Mouse (Mus musculus) hindbrain, embryonic 16.5 days (tissue): ENCODE measurements at regions not wholly inside any gene's neighbourhood (a gene's known extent, or its start where the extent isn't known, plus 50 kb on each side); places are given as distances from the start of the nearest gene placed in this dataset.

ENCODE experiments used
- ATAC-seq: fragments of 200-750 bp; cut with Nextera tagmentation; 2 replicates; pipeline ENCODE4 v1.8.0; 2017; ENCODE audit warnings: moderate TSS enrichment, moderate library complexity
- H3K27ac ChIP-seq: fragments of 300-500 bp; sonication (generic); 2 replicates; pipeline ENCODE4 v1.5.1; 2014; ENCODE audit warnings: low read depth, mild to moderate bottlenecking, control low read depth, low read length, moderate library complexity
- H3K27me3 ChIP-seq: fragments of 300-500 bp; sonication (generic); replicated peaks from 2 replicates; pipeline ENCODE4 v1.6.1; 2014; ENCODE audit warnings: low read length; ENCODE audit not compliant: control insufficient read depth, insufficient read depth
- H3K36me3 ChIP-seq: fragments of 300-500 bp; sonication (generic); 2 replicates; pipeline ENCODE4 v1.6.1; 2014; ENCODE audit warnings: mild to moderate bottlenecking, low read length, moderate library complexity, mixed read lengths; ENCODE audit not compliant: control insufficient read depth, insufficient read depth
- H3K4me1 ChIP-seq: fragments of 300-500 bp; sonication (generic); 2 replicates; pipeline ENCODE4 v1.6.1; 2014; ENCODE audit warnings: low read depth, low read length; ENCODE audit not compliant: control insufficient read depth, insufficient read depth
- H3K4me2 ChIP-seq: fragments of 300-500 bp; sonication (generic); 2 replicates; pipeline ENCODE4 v1.6.1; 2014; ENCODE audit warnings: mild to moderate bottlenecking, low read length, control low read depth, moderate library complexity
- H3K4me3 ChIP-seq: fragments of 300-500 bp; sonication (generic); 2 replicates; pipeline ENCODE4 v1.5.1; 2014; ENCODE audit warnings: mild to moderate bottlenecking, low read length, control low read depth, moderate library complexity
- H3K9ac ChIP-seq: fragments of 300-500 bp; sonication (generic); 2 replicates; pipeline ENCODE4 v1.6.1; 2014; ENCODE audit warnings: low read depth, mild to moderate bottlenecking, control low read depth, low read length, moderate library complexity
- H3K9me3 ChIP-seq: fragments of 300-500 bp; sonication (generic); 2 replicates; pipeline ENCODE4 v1.6.1; 2014; ENCODE audit warnings: mild to moderate bottlenecking, low read length, moderate library complexity; ENCODE audit not compliant: control insufficient read depth
- WGBS: fragments of 180-500 bp; shearing (Covaris S2); extraction: QIAGEN DNeasy Blood & Tissue Kit; methylation state at CpG from one replicate; pipeline ENCODE4 v1.1.7; 2014; 5-methylcytosine and 5-hydroxymethylcytosine counted together

DNA sequence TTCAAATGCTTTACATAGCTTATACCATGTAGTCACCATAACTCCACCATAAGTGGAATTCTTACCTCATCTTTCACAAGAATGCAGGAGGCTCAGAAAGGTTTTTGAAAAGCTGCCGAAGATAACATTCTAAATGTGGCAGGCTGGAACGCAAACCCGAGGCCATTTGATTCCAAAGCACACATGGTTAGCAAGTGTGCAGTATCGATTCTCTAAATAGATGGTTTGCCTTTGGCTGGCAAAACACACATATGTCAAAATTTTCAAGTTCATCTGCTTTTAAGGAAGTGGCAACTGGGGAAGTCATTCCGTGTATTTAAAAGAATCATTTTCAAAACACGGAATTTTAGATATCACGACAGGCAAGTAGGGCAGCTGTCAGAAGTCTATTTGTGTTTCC lies 609.8 kb downstream of the Actr3 start:
- H3K36me3 ChIP-seq: no peaks in the 10 kb centered on the region
- ATAC-seq: no peak
- no peak overlapping the region for H3K4me2 ChIP-seq
- no peaks in the 10 kb centered on the region for H3K27me3 ChIP-seq
- H3K27ac ChIP-seq: no peak overlapping the region
- H3K9me3 ChIP-seq: no peaks in the 10 kb centered on the region; the same call in 1 of the 2 replicates
- 89% methylated on average over 7 of the region's 7 CpGs for WGBS
- H3K4me1 ChIP-seq: no peaks in the 10 kb centered on the region
- no peak overlapping the region for H3K4me3 ChIP-seq
- no peak overlapping the region for H3K9ac ChIP-seq

DNA sequence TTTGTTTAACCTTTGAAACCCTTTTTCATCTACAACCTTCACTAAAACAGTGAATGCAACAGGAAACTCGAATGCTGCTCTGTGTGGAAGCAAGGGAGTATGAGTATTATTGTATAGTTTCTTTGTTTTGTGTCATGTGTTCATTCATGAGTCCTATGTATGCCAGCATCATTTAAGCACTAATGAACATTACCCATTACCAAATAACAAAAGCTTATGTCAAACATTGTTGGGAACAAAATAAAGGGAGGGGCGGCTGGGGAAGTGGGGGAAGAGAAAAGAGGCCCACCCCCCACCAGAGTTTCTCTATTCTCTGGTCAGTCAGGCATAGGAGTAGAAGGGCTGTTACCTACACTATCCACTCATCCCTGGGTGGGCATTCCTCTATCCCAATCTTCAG lies 642.5 kb downstream of the Actr3 start:
- Histone ChIP-seq H3K27ac (no peak overlapping the region), H3K9me3 (no peaks in the 10 kb centered on the region), H3K4me1 (no peaks in the 10 kb centered on the region), H3K27me3 (no peaks in the 10 kb centered on the region), H3K4me2 (no peak overlapping the region), H3K36me3 (no peaks in the 10 kb centered on the region), H3K9ac (no peak overlapping the region), H3K4me3 (no peak overlapping the region)
- ATAC-seq: no peak
- 52% methylated on average over 2 of the region's 2 CpGs for WGBS

DNA sequence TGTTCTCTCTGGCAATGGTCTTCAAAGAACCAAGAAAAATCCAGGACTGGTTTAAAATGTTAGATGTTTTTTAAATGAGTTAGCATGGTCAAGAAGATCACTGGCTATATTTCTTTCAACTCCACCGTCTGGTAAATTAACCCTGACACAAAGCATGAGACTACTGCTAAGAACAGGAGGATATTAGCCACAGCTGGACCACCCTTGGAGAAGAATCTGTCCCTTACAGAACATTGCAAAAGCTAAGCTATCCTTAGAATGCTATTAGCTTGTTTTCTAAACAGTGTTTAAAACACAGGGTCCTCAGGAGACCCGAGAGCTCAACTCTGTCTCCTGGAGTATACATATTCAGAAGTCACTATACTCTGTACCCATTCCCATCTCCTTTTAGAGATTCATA lies 644.9 kb downstream of the Actr3 start:
- Histone ChIP-seq H3K9me3 (no peaks in the 10 kb centered on the region), H3K4me2 (no peak overlapping the region), H3K27me3 (no peaks in the 10 kb centered on the region), H3K27ac (no peak overlapping the region), H3K4me3 (no peak overlapping the region), H3K36me3 (no peaks in the 10 kb centered on the region), H3K9ac (no peak overlapping the region), H3K4me1 (no peaks in the 10 kb centered on the region)
- 79% methylated on average over 2 of the region's 2 CpGs for WGBS
- ATAC-seq: no peak

DNA sequence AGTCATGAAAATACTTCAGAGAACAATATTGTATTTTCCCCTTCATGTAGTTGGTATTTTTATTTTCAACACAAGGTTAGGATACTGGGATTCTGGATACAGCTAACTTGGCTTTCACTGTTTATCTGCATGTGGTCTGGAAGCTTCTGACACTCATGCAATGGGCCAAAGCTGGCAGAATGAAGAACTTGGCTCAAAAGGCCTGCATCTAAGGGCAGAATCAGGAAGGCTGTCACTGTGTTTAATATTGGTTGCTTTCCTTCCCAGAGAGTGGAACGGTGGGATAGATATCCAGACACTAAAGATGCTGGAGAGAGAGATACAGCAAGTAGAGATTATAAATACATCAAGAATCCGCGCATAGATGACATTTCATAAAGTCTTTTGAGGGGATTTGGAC lies 645.4 kb downstream of the Actr3 start:
- H3K9me3 ChIP-seq: no peaks in the 10 kb centered on the region
- H3K36me3 ChIP-seq: no peaks in the 10 kb centered on the region
- no peak overlapping the region for H3K27ac ChIP-seq
- ATAC-seq: no peak
- 83% methylated on average over 3 of the region's 3 CpGs for WGBS
- no peaks in the 10 kb centered on the region for H3K27me3 ChIP-seq
- no peak overlapping the region for H3K9ac ChIP-seq
- H3K4me3 ChIP-seq: no peak overlapping the region
- no peak overlapping the region for H3K4me2 ChIP-seq
- no peaks in the 10 kb centered on the region for H3K4me1 ChIP-seq

DNA sequence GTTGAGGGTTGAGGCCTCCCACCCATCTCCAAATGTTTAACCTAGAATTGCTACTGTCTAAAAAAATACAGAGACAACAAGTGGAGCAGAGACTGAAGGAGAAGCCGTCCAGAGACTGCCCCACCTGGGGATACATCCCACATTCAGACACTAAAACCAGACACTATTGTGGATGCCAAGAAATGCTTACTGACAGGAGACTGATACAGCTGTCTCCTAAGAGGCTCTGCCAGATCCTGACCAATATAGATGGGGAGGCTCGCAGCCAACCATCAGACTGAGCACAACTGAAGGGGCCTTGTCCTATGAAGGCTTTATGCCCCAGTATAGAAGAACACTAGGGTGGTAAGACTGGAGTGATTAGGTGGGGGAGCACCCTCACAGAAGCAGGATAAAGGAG lies 652.5 kb downstream of the Actr3 start:
- no peaks in the 10 kb centered on the region for H3K36me3 ChIP-seq
- H3K9me3 ChIP-seq: no peaks in the 10 kb centered on the region
- H3K4me2 ChIP-seq: no peak overlapping the region
- WGBS: 86% methylated on average over 2 of the region's 2 CpGs
- no peaks in the 10 kb centered on the region for H3K27me3 ChIP-seq
- H3K9ac ChIP-seq: no peak overlapping the region
- ATAC-seq: no peak
- H3K4me3 ChIP-seq: no peak overlapping the region
- no peak overlapping the region for H3K27ac ChIP-seq
- no peaks in the 10 kb centered on the region for H3K4me1 ChIP-seq

DNA sequence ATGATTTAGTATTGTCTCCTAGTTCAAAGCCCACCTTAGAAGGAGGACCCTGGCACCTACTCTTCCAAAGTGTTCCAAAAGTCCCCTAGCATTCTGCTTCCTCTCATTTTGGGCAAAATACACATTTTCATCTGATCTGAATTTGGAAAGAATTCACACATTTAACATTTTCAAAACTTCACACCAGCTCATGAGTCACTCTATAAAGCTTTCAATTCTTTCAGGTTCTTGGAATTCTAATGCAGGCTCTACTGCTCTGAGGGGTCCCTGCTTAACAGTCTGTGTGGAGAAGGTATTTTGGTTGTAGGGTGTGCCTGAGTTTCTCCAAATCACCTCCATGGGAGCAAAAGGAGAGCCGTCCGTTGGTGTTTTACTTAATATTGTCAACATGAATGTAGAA lies 657.8 kb downstream of the Actr3 start:
- H3K4me3 ChIP-seq: no peak overlapping the region
- H3K9me3 ChIP-seq: no peaks in the 10 kb centered on the region
- H3K27me3 ChIP-seq: no peaks in the 10 kb centered on the region
- no peak for ATAC-seq
- WGBS: 96% methylated on average over 2 of the region's 2 CpGs
- no peaks in the 10 kb centered on the region for H3K4me1 ChIP-seq
- no peak overlapping the region for H3K27ac ChIP-seq
- no peak overlapping the region for H3K9ac ChIP-seq
- H3K36me3 ChIP-seq: no peaks in the 10 kb centered on the region
- no peak overlapping the region for H3K4me2 ChIP-seq

DNA sequence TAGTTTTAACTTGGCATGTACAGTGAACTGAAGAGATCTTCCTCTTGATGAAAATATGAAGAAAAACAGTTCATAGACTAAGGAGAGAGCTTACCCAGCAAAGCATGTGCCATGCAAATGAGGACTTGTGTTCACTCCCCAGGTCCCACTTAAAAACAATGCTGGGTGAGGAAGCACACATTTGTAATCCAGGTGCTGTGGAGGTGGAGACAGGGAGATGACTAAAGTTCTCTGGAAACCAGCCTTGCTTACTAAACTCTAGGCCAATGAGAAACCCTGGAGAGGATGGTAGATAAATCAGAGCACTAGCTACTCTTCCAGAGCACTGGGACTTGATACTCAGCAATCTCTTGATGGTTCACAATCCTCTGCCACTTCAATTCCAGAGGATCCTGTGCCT lies 678.8 kb downstream of the Actr3 start:
- no peaks in the 10 kb centered on the region for H3K4me1 ChIP-seq
- H3K27ac ChIP-seq: no peak overlapping the region
- H3K4me3 ChIP-seq: no peak overlapping the region
- H3K27me3 ChIP-seq: no peaks in the 10 kb centered on the region
- no peak overlapping the region for H3K4me2 ChIP-seq
- H3K9ac ChIP-seq: no peak overlapping the region
- ATAC-seq: no peak
- no peaks in the 10 kb centered on the region for H3K36me3 ChIP-seq
- H3K9me3 ChIP-seq: no peaks in the 10 kb centered on the region

DNA sequence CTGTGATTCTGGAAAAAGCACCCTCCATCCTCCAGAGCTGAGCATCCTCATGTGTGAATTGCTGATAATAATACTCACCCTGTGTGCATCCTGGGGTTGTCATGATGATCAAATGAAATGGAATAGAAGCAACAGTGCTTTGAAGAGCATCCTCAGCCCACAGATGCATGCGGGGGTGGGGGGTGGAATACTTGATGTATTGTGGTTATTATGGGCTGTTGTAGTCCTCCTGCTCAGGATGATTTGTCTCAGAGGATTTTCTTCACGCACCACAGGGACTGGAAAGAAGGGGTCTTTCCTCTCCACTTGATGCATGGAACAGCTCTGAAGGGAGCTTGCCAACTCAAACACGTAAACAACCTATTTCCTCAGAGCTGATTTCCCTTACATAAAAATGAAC lies 694.4 kb upstream of the Dpp10 start:
- no peaks in the 10 kb centered on the region for H3K4me1 ChIP-seq
- H3K36me3 ChIP-seq: no peaks in the 10 kb centered on the region
- H3K27me3 ChIP-seq: no peaks in the 10 kb centered on the region
- ATAC-seq: no peak
- H3K9me3 ChIP-seq: no peaks in the 10 kb centered on the region
- H3K4me2 ChIP-seq: no peak overlapping the region
- H3K9ac ChIP-seq: no peak overlapping the region
- no peak overlapping the region for H3K27ac ChIP-seq
- no peak overlapping the region for H3K4me3 ChIP-seq
- 71% methylated on average over 3 of the region's 3 CpGs for WGBS

DNA sequence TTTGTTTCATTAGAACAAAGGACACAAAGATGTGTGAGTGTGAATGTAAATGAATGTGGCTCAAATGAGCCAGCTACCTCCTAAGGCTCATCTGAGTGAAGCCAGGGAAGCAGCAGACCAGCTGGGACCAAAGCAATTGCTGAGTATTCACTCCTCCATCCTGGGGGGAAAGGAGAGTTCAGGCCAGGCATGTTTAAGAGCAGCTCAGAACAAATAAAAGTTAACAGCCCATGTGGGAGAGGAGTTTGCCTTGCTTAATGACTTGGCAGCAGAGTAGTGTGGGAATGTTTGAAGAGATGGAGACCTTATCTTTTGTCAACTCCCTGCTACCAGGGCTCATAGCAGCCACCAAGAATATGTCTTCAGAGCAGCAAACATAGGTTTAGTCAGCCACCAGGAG lies 685.0 kb upstream of the Dpp10 start:
- H3K4me1 ChIP-seq: no peaks in the 10 kb centered on the region
- no peak overlapping the region for H3K27ac ChIP-seq
- H3K27me3 ChIP-seq: no peaks in the 10 kb centered on the region
- no peak overlapping the region for H3K4me3 ChIP-seq
- no peak overlapping the region for H3K4me2 ChIP-seq
- H3K36me3 ChIP-seq: no peaks in the 10 kb centered on the region
- no peak overlapping the region for H3K9ac ChIP-seq
- no peak for ATAC-seq
- H3K9me3 ChIP-seq: no peaks in the 10 kb centered on the region

DNA sequence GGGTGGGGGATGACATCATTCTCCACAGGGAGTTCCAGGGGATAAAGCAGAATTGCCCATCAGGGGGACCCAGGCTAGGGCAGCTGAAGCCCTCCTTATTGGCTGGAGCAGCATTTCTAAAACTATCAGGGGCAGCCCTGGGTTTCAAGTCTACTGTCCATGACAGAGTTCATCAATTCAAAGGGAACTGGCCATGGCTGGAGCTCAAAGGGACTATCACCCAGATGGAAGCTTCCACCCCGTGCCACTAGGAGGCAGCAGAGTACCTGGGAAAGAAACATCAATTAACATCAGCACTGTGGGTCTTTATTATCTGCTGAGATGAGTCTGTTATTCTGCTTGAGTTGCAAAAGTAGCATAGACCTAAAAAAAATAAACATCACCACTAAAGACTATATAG lies 672.7 kb upstream of the Dpp10 start:
- ATAC-seq: no peak
- WGBS: 0% methylated on average over 1 of the region's 1 CpGs
- no peak overlapping the region for H3K9ac ChIP-seq

More for the DNA sequence above, 672.7 kb upstream of the Dpp10 start:
- no peaks in the 10 kb centered on the region for H3K9me3 ChIP-seq
- no peaks in the 10 kb centered on the region for H3K27me3 ChIP-seq
- H3K4me3 ChIP-seq: no peak overlapping the region
- no peaks in the 10 kb centered on the region for H3K4me1 ChIP-seq
- no peaks in the 10 kb centered on the region for H3K36me3 ChIP-seq
- H3K27ac ChIP-seq: no peak overlapping the region
- no peak overlapping the region for H3K4me2 ChIP-seq
